Mouse (Mus musculus): ENCODE data around the gene Klhdc3.

The Klhdc3 gene

GRCm38 (mm10) chr17:46702100-46702499 lies 21.4 kb upstream of the Klhdc3 start:
- in situ Hi-C loops (cut with MboI): no loop called here

GRCm38 (mm10) chr17:46701489-46701888 lies 20.8 kb upstream of the Klhdc3 start:
- in situ Hi-C loops (cut with MboI): no loop called here

- in situ Hi-C loops (cut with MboI): no loop called here
These were observed 19.2 kb upstream of the Klhdc3 start for GRCm38 (mm10) chr17:46699912-46700311.

GRCm38 (mm10) chr17:46699245-46699644 lies 18.5 kb upstream of the Klhdc3 start:
- in situ Hi-C loops (cut with MboI): no loop called here

GRCm38 (mm10) chr17:46698515-46698914 lies 17.8 kb upstream of the Klhdc3 start:
- in situ Hi-C loops (cut with MboI): no loop called here

- in situ Hi-C loops (cut with MboI): no loop called here
These were observed 13.9 kb upstream of the Klhdc3 start for GRCm38 (mm10) chr17:46694517-46695063.

- in situ Hi-C loops (cut with MboI): no loop called here
These were observed 10.7 kb upstream of the Klhdc3 start for GRCm38 (mm10) chr17:46691390-46691789.

- in situ Hi-C loops (cut with MboI): no loop called here
These were observed 10.0 kb upstream of the Klhdc3 start for GRCm38 (mm10) chr17:46690665-46691064.

GRCm38 (mm10) chr17:46685913-46686312 lies 5.2 kb upstream of the Klhdc3 start:
- in situ Hi-C loops (cut with MboI): no loop called here

- in situ Hi-C loops (cut with MboI): no loop called here
These were observed 2.1 kb upstream of the Klhdc3 start for GRCm38 (mm10) chr17:46682654-46683389.

- in situ Hi-C loops (cut with MboI): no loop called here
These were observed 878 bp upstream of the Klhdc3 start for GRCm38 (mm10) chr17:46681466-46682118.

- in situ Hi-C loops (cut with MboI): no loop called here
These were observed 613 bp downstream of the Klhdc3 start for GRCm38 (mm10) chr17:46679843-46680759.

GRCm38 (mm10) chr17:46678911-46679310 lies 1.8 kb downstream of the Klhdc3 start:
- in situ Hi-C loops (cut with MboI): no loop called here

- in situ Hi-C loops (cut with MboI): no loop called here
These were observed 2.3 kb downstream of the Klhdc3 start, which contains the start of gene Mea1 for GRCm38 (mm10) chr17:46678416-46678815. TSS of gene Mea1 (plus strand) at chr17:46678793.

- in situ Hi-C loops (cut with MboI): no loop called here
These were observed 6.0 kb downstream of the Klhdc3 start for GRCm38 (mm10) chr17:46674530-46675283.

- in situ Hi-C loops (cut with MboI): no loop called here
These were observed 6.7 kb downstream of the Klhdc3 start, which contains the start of gene Rrp36 for GRCm38 (mm10) chr17:46673850-46674529. TSS of gene Rrp36 (minus strand) at chr17:46674352.

- in situ Hi-C loops (cut with MboI): no loop called here
These were observed 10.8 kb downstream of the Klhdc3 start for GRCm38 (mm10) chr17:46669911-46670310.

- in situ Hi-C loops (cut with MboI): no loop called here
These were observed 13.0 kb downstream of the Klhdc3 start for GRCm38 (mm10) chr17:46667712-46668111.

- in situ Hi-C loops (cut with MboI): no loop called here
These were observed 18.0 kb downstream of the Klhdc3 start for GRCm38 (mm10) chr17:46662730-46663129.

GRCm38 (mm10) chr17:46661981-46662380 lies 18.7 kb downstream of the Klhdc3 start:
- in situ Hi-C loops (cut with MboI): no loop called here

- in situ Hi-C loops (cut with MboI): no loop called here
These were observed 19.4 kb downstream of the Klhdc3 start for GRCm38 (mm10) chr17:46661351-46661750.
